Mouse (Mus musculus) embryonic facial prominence, embryonic 11.5 days (tissue): Measurements from ENCODE around the gene Pqlc2. TPM values are rescaled to one million over a fixed set of nuclear protein-coding genes. Genes with fewer than 3 reads are reported as not detected.
A peak's percentile ranks its signal among the peaks of the same experiment; 100 is the strongest.

Experiments
- ATAC-seq: fragments of 200-750 bp; cut with Nextera tagmentation; replicated peaks from 2 replicates; pipeline ENCODE4 v1.8.0; 2017; ENCODE audit warnings: low read depth; ENCODE audit not compliant: insufficient number of reproducible peaks, low FRiP score, low TSS enrichment
- DNase-seq: peaks from one replicate; pipeline ENCODE4 v3.0.0-alpha.2; 2015; ENCODE audit warnings: low spot score
- H3K27ac ChIP-seq: fragments of 300-500 bp; sonication (generic); replicated peaks from 2 replicates; pipeline ENCODE4 v1.5.1; 2014; ENCODE audit warnings: mild to moderate bottlenecking, low read depth, low read length, control low read depth
- H3K27me3 ChIP-seq: fragments of 300-500 bp; sonication (generic); 2 replicates; pipeline ENCODE4 v1.6.1; 2014; ENCODE audit warnings: mild to moderate bottlenecking, low read length, moderate library complexity, mixed read lengths; ENCODE audit not compliant: control insufficient read depth, insufficient read depth
- H3K36me3 ChIP-seq: fragments of 300-500 bp; sonication (generic); replicated peaks from 2 replicates; pipeline ENCODE4 v1.6.1; 2014; ENCODE audit warnings: low read depth, mild to moderate bottlenecking, low read length, moderate library complexity, mixed read lengths; ENCODE audit not compliant: control insufficient read depth, insufficient read depth
- H3K4me1 ChIP-seq: fragments of 300-500 bp; sonication (generic); 2 replicates; pipeline ENCODE4 v1.6.1; 2014; ENCODE audit warnings: low read length, mixed read lengths; ENCODE audit not compliant: control insufficient read depth, insufficient read depth
- H3K4me2 ChIP-seq: fragments of 300-500 bp; sonication (generic); 2 replicates; pipeline ENCODE4 v1.6.1; 2014; ENCODE audit warnings: low read depth, mild to moderate bottlenecking, control low read depth, low read length, moderate library complexity
- H3K4me3 ChIP-seq: fragments of 300-500 bp; sonication (generic); 2 replicates; pipeline ENCODE4 v1.5.1; 2014; ENCODE audit warnings: low read depth, low read length, control low read depth
- H3K9ac ChIP-seq: fragments of 300-500 bp; sonication (generic); replicated peaks from 2 replicates; pipeline ENCODE4 v1.6.1; 2014; ENCODE audit warnings: mild to moderate bottlenecking, control low read depth, low read length
- H3K9me3 ChIP-seq: fragments of 300-500 bp; sonication (generic); replicated peaks from 2 replicates; pipeline ENCODE4 v1.6.1; 2016; ENCODE audit warnings: mild to moderate bottlenecking, low read length, inconsistent platforms, mixed read lengths; ENCODE audit not compliant: control insufficient read depth
- WGBS: fragments of 180-500 bp; shearing (Covaris S2); extraction: QIAGEN DNeasy Blood & Tissue Kit; methylation state at CpG from one replicate; pipeline ENCODE4 v1.1.7; 2014; 5-methylcytosine and 5-hydroxymethylcytosine counted together
- polyA plus RNA-seq: library from polyadenylated mRNA; unstranded; fragments of >200 nt; fragmentation: Nextera tagmentation; extraction: Ambion mirVana; gene quantifications from 2 replicates; pipeline ENCODE4 v1.2.1, GENCODE M21; 2014

Pqlc2 gene
- polyA plus RNA-seq: 13.5 and 14.2 TPM in 2 replicates

DNA sequence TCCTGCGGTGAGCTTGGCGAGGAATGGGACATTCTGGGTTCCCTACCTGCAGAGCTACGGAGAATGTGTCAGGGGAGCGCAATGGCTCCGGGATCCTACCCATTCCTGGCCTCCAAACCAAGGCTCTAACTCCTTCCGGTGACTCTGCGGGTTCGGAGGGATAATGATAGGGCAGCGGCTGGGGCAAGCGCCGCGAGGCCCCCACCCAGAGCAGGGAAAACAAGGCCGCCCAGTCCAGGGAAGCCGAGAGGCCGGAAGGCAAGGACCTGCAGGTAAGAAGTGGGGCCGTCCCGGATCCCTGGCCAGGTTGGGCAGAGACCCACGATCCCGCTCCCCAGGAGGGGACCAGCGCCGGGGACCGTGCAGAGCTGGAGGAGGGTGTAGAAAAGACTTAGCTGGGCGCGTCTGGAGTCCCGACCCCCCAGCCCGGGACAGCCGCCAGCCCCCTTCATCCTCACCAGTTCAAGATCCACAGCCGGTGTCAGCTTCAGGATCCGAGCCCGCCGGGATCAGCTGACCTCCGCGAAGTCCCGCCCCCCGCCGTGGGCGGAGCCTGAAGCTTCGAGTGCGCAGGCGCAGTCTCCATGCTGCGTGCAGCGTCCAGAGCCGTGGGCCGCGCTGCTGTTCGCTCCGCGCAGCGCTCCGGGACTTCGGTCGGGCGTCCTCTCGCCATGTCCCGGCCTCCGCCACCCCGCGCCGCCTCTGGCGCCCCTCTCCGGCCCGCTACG is at the start of gene Pqlc2, which contains the start of gene Akr7a5:
Gene Pqlc2, minus strand, starts transcription at position 538 of the 728 bp plus-strand sequence.
Gene Akr7a5, plus strand, starts transcription at position 574 of the 728 bp plus-strand sequence.
- WGBS: under 1% methylated on average over 63 of the region's 63 CpGs
- Histone ChIP-seq H3K4me2 (peak within 1 kb of the TSS; percentile 95), H3K27ac (peak within 1 kb of the TSS; percentile 59)

GRCm38 (mm10) chr4:139357211-139357610 is 46.7 kb upstream of the Pqlc2 start:
- H3K4me1 ChIP-seq: no peaks in the 10 kb centered on the region
- no peak overlapping the region for H3K9ac ChIP-seq
- no peaks in the 10 kb centered on the region for H3K27me3 ChIP-seq
- H3K27ac ChIP-seq: no peak overlapping the region
- no peak overlapping the region for H3K4me2 ChIP-seq
- H3K4me3 ChIP-seq: no peak overlapping the region
- DNase-seq: no peak
- no peaks in the 10 kb centered on the region for H3K9me3 ChIP-seq
- ATAC-seq: no peak
- peaks cover 3% of the 10 kb centered on the region; the same call in 1 of the 2 replicates for H3K36me3 ChIP-seq
- 91% methylated on average over 3 of the region's 3 CpGs for whole genome bisulfite sequencing

More for the DNA sequence above, at the start of gene Pqlc2, which contains the start of gene Akr7a5:
- H3K9me3 ChIP-seq: no peaks in the 10 kb centered on the region
- no peaks in the 10 kb centered on the region for H3K4me1 ChIP-seq
- peak within 1 kb of the TSS; percentile 98 for H3K4me3 ChIP-seq
- peak; percentile 84 for ATAC-seq
- peak within 1 kb of the TSS; percentile 94 for H3K9ac ChIP-seq
- H3K36me3 ChIP-seq: peaks cover 3% of the 10 kb centered on the region; the same call in 1 of the 2 replicates
- 0 out of 2 replicates have a peak, but pooled peaks cover 2% of the 10 kb centered on the region for H3K27me3 ChIP-seq
- peak; percentile 98 for DNase-seq

- Histone ChIP-seq H3K36me3 (peaks cover 5% of the 10 kb centered on the region), H3K9ac (peak overlapping the region; percentile 95), H3K9me3 (no peaks in the 10 kb centered on the region), H3K27ac (no peak overlapping the region; the same call in 1 of the 2 replicates), H3K4me3 (peak overlapping the region; percentile 88), H3K4me1 (peaks cover 3% of the 10 kb centered on the region), H3K27me3 (no peaks in the 10 kb centered on the region), H3K4me2 (peak overlapping the region; percentile 85)
- DNase-seq: no peak
- WGBS: under 1% methylated on average over 7 of the region's 7 CpGs
- ATAC-seq: peak; percentile 26; the same call in 1 of the 2 replicates
Observed at GRCm38 (mm10) chr4:139352832-139353231, 42.3 kb upstream of the Pqlc2 start.

GRCm38 (mm10) chr4:139351931-139352711 is 41.6 kb upstream of the Pqlc2 start, which contains the start of the genes Mrto4, Emc1 and Ubr4:
Gene Mrto4 (minus strand): TSS chr4:139352576.
Gene Emc1 (plus strand): TSS chr4:139352587.
Gene Ubr4 (plus strand): TSS chr4:139352609.
- WGBS: under 1% methylated on average over 59 of the region's 64 CpGs
- peak; percentile 92 for ATAC-seq
- peak within 1 kb of the TSS; percentile 95 for H3K27ac ChIP-seq
- H3K9me3 ChIP-seq: no peaks in the 10 kb centered on the region
- peaks cover 3% of the 10 kb centered on the region for H3K4me1 ChIP-seq
- peak within 1 kb of the TSS; percentile 95 for H3K9ac ChIP-seq
- H3K27me3 ChIP-seq: no peaks in the 10 kb centered on the region
- peak within 1 kb of the TSS; percentile 88 for H3K4me3 ChIP-seq
- DNase-seq: peak; percentile 87
- peak within 1 kb of the TSS; percentile 85 for H3K4me2 ChIP-seq
- H3K36me3 ChIP-seq: peaks cover 7% of the 10 kb centered on the region

DNA sequence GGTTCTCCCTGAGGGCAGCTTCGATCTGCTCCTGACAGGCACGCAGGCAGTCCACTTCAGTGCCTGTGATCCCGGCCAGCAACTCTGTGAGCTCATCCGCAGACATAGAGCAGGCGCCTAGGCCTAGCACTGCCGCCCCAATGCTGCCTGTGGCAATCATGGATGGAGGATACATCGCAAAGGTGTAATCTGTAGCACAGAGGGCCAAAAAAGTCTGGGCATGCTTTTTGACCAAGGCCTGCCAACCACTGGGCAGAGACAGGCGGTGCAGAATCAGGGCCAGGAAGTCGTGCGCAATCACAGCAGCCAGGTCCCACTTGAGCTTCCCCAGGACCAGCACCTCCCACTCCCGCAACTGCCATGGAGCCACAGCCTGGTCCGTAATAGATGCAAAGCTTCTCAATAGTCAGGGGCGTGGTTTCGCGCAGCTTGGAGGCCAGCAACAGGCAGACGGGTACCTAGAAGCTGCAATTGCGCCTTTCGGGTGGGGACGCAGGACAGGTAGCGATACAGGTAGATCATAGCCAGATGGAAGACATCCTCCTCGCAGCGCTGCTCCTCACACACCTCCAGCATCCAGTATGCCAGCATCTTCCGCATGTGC is 35.0 kb upstream of the Pqlc2 start:
- DNase-seq: no peak
- WGBS: 72% methylated on average over 23 of the region's 23 CpGs

GRCm38 (mm10) chr4:139343718-139344117 is 33.2 kb upstream of the Pqlc2 start:
- no peaks in the 10 kb centered on the region for H3K4me1 ChIP-seq
- ATAC-seq (no peak), DNase-seq (no peak)
- peaks cover 11% of the 10 kb centered on the region for H3K36me3 ChIP-seq
- no peak overlapping the region for H3K9ac ChIP-seq
- no peak overlapping the region for H3K4me3 ChIP-seq
- H3K27me3 ChIP-seq: no peaks in the 10 kb centered on the region
- no peak overlapping the region for H3K27ac ChIP-seq
- H3K4me2 ChIP-seq: no peak overlapping the region
- 86% methylated on average over 5 of the region's 5 CpGs for WGBS
- no peaks in the 10 kb centered on the region for H3K9me3 ChIP-seq

More for the DNA sequence above, 35.0 kb upstream of the Pqlc2 start:
- Histone ChIP-seq H3K4me2 (no peak overlapping the region), H3K4me3 (no peak overlapping the region), H3K36me3 (peaks cover 14% of the 10 kb centered on the region), H3K27ac (no peak overlapping the region), H3K9me3 (no peaks in the 10 kb centered on the region), H3K27me3 (no peaks in the 10 kb centered on the region), H3K9ac (no peak overlapping the region), H3K4me1 (no peaks in the 10 kb centered on the region)
- no peak for ATAC-seq

- Histone ChIP-seq H3K36me3 (peaks cover 4% of the 10 kb centered on the region), H3K27me3 (no peaks in the 10 kb centered on the region; the same call in 1 of the 2 replicates), H3K4me1 (no peaks in the 10 kb centered on the region), H3K9ac (no peak overlapping the region), H3K27ac (no peak overlapping the region), H3K4me2 (no peak overlapping the region), H3K4me3 (no peak overlapping the region), H3K9me3 (no peaks in the 10 kb centered on the region)
- ATAC-seq (no peak), DNase-seq (no peak)
- WGBS: 81% methylated on average over 7 of the region's 7 CpGs
Observed at GRCm38 (mm10) chr4:139341556-139342233, 31.2 kb upstream of the Pqlc2 start.
